ENCODE assay signal across 7 mouse cellular contexts in the genomic region with DNA sequence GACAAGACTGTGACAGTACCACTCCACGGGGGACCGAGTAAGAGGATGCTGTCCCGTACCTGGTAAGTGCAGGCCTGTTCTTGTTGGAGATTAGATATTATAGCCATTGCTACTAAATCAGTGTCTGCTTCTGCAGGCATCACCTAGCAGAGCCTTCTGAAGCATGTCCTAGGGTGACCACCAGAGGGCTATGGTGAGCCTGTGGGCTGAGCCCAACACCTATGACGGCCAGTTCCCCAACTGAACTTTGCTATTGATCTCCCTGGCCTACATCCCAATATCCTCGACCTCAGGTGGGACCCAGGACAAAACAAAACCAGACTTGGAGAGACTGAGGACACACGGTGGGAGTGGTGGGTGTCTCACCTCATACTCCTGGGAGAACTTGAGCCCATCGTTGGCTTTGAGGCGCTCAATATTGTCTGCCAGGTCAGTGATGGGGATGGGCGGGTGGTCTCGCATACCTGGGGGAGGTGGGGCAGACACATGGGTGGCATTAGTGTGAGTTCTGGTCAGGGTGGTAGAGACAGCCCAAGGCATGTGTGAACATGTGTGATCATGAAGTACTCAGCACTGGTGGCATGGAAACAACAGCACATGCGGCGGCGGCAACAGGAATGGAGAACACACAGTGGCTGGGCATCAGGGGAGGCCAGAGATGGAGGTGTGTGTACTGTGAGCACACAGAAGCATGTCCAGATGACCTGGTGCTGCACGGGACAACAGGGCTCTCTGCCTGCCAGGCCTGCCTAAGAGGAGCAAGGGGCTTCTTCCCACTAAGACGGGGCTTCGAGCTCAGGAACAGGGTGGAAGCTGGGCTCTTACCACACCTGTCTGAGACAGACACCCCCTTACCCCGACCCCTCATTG. TPM values are rescaled to one million over a fixed set of nuclear protein-coding genes. Genes with fewer than 3 reads are reported as not detected.
A peak's percentile ranks its signal among the peaks of the same experiment; 100 is the strongest.
DNase-seq lines count a peak whose midpoint lies in the region; ATAC-seq and TF ChIP-seq lines count a peak whose summit lies in the region.

No protein-coding gene starts in this region.

- DNase-seq in R1 (ENCODE audit: low read depth, low spot score) = peak; percentile 70
- peak; percentile 59 to 64 for DNase-seq in cerebellum, adult 18-20 months
- peak; percentile 65 for DNase-seq in forebrain, postnatal 0 days
- peak; percentile 18 for DNase-seq in layer of hippocampus, adult 9-10 months (ENCODE audit: low spot score)
- peak; percentile 79 for DNase-seq in lung, postnatal 10 days
- DNase-seq in right cerebral cortex, adult 18-20 months = peak; percentile 59

- peak; percentile 67; the same call in 1 of the 2 replicates for ATAC-seq in forebrain, postnatal 0 days
- ATAC-seq in hindbrain, embryonic 13.5 days (ENCODE audit: low FRiP score) = peak; percentile 61

- H3K9ac ChIP-seq in forebrain, postnatal 0 days = no peak overlapping the region
- no peak overlapping the region for H3K9ac ChIP-seq in hindbrain, embryonic 13.5 days

- H3K4me2 ChIP-seq in forebrain, postnatal 0 days (ENCODE audit: low read depth) = no peak overlapping the region
- no peak overlapping the region for H3K4me2 ChIP-seq in hindbrain, embryonic 13.5 days

- no peaks in the 10 kb centered on the region for H3K4me1 ChIP-seq in forebrain, postnatal 0 days (ENCODE audit: insufficient read depth)
- H3K4me1 ChIP-seq in hindbrain, embryonic 13.5 days (replicated peaks) = no peaks in the 10 kb centered on the region

- no peak overlapping the region for H3K4me3 ChIP-seq in forebrain, postnatal 0 days (ENCODE audit: low read depth, low read length)
- H3K4me3 ChIP-seq in hindbrain, embryonic 13.5 days = no peak overlapping the region

- 82% methylated on average over 17 of the region's 17 CpGs for WGBS in forebrain, postnatal 0 days
- 86% methylated on average over 17 of the region's 17 CpGs for WGBS in hindbrain, embryonic 13.5 days

- H3K27ac ChIP-seq in forebrain, postnatal 0 days (ENCODE audit: low read depth, low read length) = no peak overlapping the region
- no peak overlapping the region for H3K27ac ChIP-seq in hindbrain, embryonic 13.5 days

- no peaks in the 10 kb centered on the region for H3K9me3 ChIP-seq in forebrain, postnatal 0 days (ENCODE audit: low read length)
- no peaks in the 10 kb centered on the region for H3K9me3 ChIP-seq in hindbrain, embryonic 13.5 days

- peaks cover 88% of the 10 kb centered on the region for H3K36me3 ChIP-seq in forebrain, postnatal 0 days (ENCODE audit: insufficient read depth)
- H3K36me3 ChIP-seq in hindbrain, embryonic 13.5 days = peaks cover 100% of the 10 kb centered on the region

- H3K27me3 ChIP-seq in forebrain, postnatal 0 days (ENCODE audit: insufficient read depth, low read length) = no peaks in the 10 kb centered on the region
- H3K27me3 ChIP-seq in hindbrain, embryonic 13.5 days = no peaks in the 10 kb centered on the region

- TF ChIP-seq CTCF in forebrain, postnatal 0 days (IDR thresholded peaks at IDR 0.05; ENCODE audit: low read depth) = peak; percentile 88

RNA-seq across cellular contexts. Expression of gene Kdm4a, which starts 37.1 kb away (rescaled TPM):
- 96.5 and 122 TPM in 2 replicates for total RNA-seq in forebrain, postnatal 0 days (2014; rRNA removed)
- 29.7 and 39.0 TPM in 2 replicates for polyA plus RNA-seq in forebrain, postnatal 0 days (2015; fragmentation: Nextera tagmentation; extraction: Ambion mirVana)
- 52.0 and 55.1 TPM in 2 replicates for polyA plus RNA-seq in hindbrain, embryonic 13.5 days (2015; fragmentation: Nextera tagmentation; extraction: Ambion mirVana)

Comparison
In these comparisons a context has a peak if more than half of its experiments do, and no peak if none do; other contexts are left out.
1. DNase-seq: peak in every context shown above with its lines; median percentile 79 in lung, postnatal 10 days; 70 in R1; 65 in forebrain, postnatal 0 days; 62 in cerebellum, adult 18-20 months; 59 in right cerebral cortex, adult 18-20 months; 18 in layer of hippocampus, adult 9-10 months.